Mouse (Mus musculus) neural tube, embryonic 14.5 days (tissue): ENCODE data around the gene Evc. TPM values are rescaled to one million over a fixed set of nuclear protein-coding genes. Genes with fewer than 3 reads are reported as not detected.
A peak's percentile ranks its signal among the peaks of the same experiment; 100 is the strongest.

Experiments
- ATAC-seq: fragments of 200-750 bp; cut with Nextera tagmentation; 2 replicates; pipeline ENCODE4 v1.8.0; 2017; ENCODE audit warnings: low read depth, mild to moderate bottlenecking, moderate TSS enrichment, moderate library complexity
- H3K27ac ChIP-seq: fragments of 300-500 bp; sonication (generic); 2 replicates; pipeline ENCODE4 v1.5.1; 2014; ENCODE audit warnings: low read depth, mild to moderate bottlenecking, control low read depth, low read length, moderate library complexity, mixed read lengths
- H3K27me3 ChIP-seq: fragments of 300-500 bp; sonication (generic); 2 replicates; pipeline ENCODE4 v1.6.1; 2014; ENCODE audit warnings: low read length; ENCODE audit not compliant: control insufficient read depth, insufficient read depth
- H3K36me3 ChIP-seq: fragments of 300-500 bp; sonication (generic); 2 replicates; pipeline ENCODE4 v1.6.1; 2014; ENCODE audit warnings: low read length, mixed read lengths; ENCODE audit not compliant: control insufficient read depth, insufficient read depth
- H3K4me1 ChIP-seq: fragments of 300-500 bp; sonication (generic); 2 replicates; pipeline ENCODE4 v1.6.1; 2014; ENCODE audit warnings: low read length; ENCODE audit not compliant: control insufficient read depth, insufficient read depth
- H3K4me2 ChIP-seq: fragments of 300-500 bp; sonication (generic); 2 replicates; pipeline ENCODE4 v1.6.1; 2014; ENCODE audit warnings: mild to moderate bottlenecking, low read depth, low read length, control low read depth
- H3K4me3 ChIP-seq: fragments of 300-500 bp; sonication (generic); 2 replicates; pipeline ENCODE4 v1.5.1; 2014; ENCODE audit warnings: low read depth, low read length, control low read depth, mixed read lengths
- H3K9ac ChIP-seq: fragments of 300-500 bp; sonication (generic); replicated peaks from 2 replicates; pipeline ENCODE4 v1.6.1; 2014; ENCODE audit warnings: low read depth, mild to moderate bottlenecking, control low read depth, low read length, mixed read lengths
- H3K9me3 ChIP-seq: fragments of 300-500 bp; sonication (generic); 2 replicates; pipeline ENCODE4 v1.6.1; 2016; ENCODE audit warnings: low read length; ENCODE audit not compliant: control insufficient read depth
- WGBS: fragments of 180-500 bp; shearing (Covaris S2); extraction: QIAGEN DNeasy Blood & Tissue Kit; methylation state at CpG from one replicate; pipeline ENCODE4 v1.1.7; 2014; 5-methylcytosine and 5-hydroxymethylcytosine counted together
- polyA plus RNA-seq: library from polyadenylated mRNA; unstranded; fragments of >200 nt; fragmentation: Nextera tagmentation; extraction: Ambion mirVana; gene quantifications from 2 replicates; pipeline ENCODE4 v1.2.1, GENCODE M21; 2014

Evc gene
- polyA plus RNA-seq, 1 experiment from 2014 or later = 2.8 TPM

DNA sequence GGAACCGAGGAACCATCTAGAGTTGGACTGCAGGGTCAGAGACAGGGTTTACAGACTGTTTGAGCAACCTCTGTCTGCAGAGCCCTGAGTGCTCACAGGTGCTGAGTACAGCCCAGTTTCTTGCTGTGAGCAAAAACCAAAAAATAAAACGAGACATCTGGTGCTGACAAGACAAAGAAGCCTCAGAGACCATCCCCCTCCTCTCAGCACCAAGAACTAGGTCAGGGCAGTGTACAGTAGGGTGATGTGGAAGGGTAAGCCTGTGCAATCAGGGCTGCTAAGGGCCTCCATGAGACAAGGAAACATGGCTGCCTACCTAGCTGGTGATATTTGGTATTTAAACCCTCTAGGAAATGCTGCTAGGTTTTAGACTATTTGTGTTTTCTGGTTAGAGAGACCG is 85.1 kb downstream of the Evc start:
- Histone ChIP-seq H3K9ac (no peak overlapping the region), H3K36me3 (no peaks in the 10 kb centered on the region), H3K4me3 (no peak overlapping the region), H3K27me3 (no peaks in the 10 kb centered on the region), H3K4me2 (no peak overlapping the region), H3K9me3 (no peaks in the 10 kb centered on the region), H3K4me1 (peaks cover 38% of the 10 kb centered on the region), H3K27ac (no peak overlapping the region)
- ATAC-seq = no peak
- WGBS = 75% methylated on average over 3 of the region's 3 CpGs

DNA sequence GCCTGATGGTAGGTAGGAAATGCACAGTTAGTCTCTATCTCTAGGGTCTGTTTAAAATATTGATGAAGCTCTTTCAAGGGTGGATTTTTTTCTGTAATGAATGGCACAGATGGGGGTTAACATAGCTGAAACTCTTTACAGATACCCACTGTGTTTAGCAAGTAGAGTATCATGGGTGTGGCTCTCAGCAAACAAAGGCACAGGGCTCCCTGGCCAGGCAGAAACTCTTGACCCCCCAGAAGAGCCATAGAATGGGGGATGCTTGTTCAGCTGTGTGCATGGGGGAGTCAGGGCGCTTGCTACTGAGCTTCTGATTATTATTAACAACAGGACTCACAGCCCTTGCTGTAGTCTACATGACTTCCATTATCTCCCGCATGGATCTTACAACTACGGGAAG is 87.8 kb downstream of the Evc start:
- Histone ChIP-seq H3K27ac (peak overlapping the region; percentile 16; the same call in 1 of the 2 replicates), H3K9ac (peak overlapping the region; percentile 1; the same call in 1 of the 2 replicates), H3K9me3 (no peaks in the 10 kb centered on the region), H3K4me1 (peaks cover 35% of the 10 kb centered on the region), H3K4me3 (peak overlapping the region; percentile 81; the same call in 1 of the 2 replicates), H3K4me2 (peak overlapping the region; percentile 94), H3K27me3 (no peaks in the 10 kb centered on the region), H3K36me3 (no peaks in the 10 kb centered on the region)
- 58% methylated on average over 3 of the region's 3 CpGs for WGBS
- no peak for ATAC-seq

DNA sequence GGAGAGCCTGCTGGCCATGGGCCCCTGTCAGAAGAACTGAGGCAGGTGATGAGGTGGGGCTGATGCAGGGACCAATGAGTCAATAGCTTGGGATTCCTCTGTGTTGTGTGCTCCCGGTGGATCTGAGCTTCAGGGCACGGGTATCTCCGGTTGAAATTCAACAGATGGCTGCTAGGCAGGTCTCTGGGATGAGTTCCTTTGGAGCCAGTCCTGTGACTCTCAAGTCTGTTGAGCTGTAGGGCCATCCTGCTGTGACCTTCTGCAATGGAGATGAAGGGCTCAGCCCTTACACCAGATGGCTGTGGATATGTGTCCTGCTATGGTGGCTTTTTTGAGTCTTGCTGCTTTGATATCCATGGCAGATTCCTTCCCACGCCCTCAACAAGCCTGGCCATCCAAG is 89.2 kb downstream of the Evc start:
- Histone ChIP-seq H3K36me3 (no peaks in the 10 kb centered on the region), H3K4me3 (peak overlapping the region; percentile 81), H3K4me1 (peaks cover 35% of the 10 kb centered on the region), H3K27me3 (no peaks in the 10 kb centered on the region), H3K9me3 (no peaks in the 10 kb centered on the region), H3K27ac (peak overlapping the region; percentile 66; the same call in 1 of the 2 replicates), H3K9ac (peak overlapping the region; percentile 71), H3K4me2 (peak overlapping the region; percentile 94)
- ATAC-seq = no peak
- 46% methylated on average over 4 of the region's 4 CpGs for WGBS

DNA sequence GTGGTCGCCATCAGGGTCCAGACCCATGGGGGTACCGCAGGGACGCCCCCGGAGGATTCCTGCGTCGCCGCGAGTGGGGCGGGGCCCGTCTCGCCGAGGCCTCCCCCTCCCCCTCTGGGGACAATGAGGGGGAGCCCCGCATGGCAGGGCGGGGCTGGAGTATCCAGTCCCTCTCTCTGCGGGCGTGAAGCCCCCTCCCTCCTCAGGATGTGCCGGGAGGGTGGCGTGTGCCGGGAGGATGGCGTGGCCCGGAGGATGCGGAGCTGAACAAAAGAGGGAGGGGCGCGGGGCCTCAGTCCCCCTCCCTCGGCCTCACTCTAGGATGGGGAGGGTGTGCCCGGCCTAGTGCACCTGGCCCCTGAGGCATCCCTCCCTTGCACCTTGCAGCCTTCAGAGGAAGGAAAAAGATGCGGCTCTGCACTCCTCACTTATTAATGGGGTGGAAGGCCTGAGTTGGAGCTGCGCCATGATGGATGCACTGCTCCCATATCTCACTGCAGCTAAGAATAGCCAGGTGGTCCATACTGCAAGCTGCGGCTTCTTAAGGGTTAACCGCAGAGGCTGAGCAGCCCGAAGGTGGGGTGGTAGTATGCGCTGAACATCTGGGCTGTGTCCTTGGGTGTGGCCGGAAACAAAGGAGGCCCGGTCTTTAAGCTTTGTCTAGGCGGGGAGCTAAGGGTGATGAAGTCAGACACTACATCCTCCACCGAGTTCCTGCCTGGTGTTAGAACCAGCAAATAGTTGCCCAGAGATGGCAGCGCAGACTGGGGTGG is 90.4 kb downstream of the Evc start:
- WGBS = under 1% methylated on average over 35 of the region's 37 CpGs
- peak; percentile 44 for ATAC-seq
- Histone ChIP-seq H3K4me2 (peak overlapping the region; percentile 94), H3K27ac (peak overlapping the region; percentile 92), H3K36me3 (no peaks in the 10 kb centered on the region), H3K9ac (peak overlapping the region; percentile 71), H3K4me1 (peaks cover 38% of the 10 kb centered on the region), H3K27me3 (peaks cover 6% of the 10 kb centered on the region; the same call in 1 of the 2 replicates), H3K4me3 (peak overlapping the region; percentile 81), H3K9me3 (no peaks in the 10 kb centered on the region)

DNA sequence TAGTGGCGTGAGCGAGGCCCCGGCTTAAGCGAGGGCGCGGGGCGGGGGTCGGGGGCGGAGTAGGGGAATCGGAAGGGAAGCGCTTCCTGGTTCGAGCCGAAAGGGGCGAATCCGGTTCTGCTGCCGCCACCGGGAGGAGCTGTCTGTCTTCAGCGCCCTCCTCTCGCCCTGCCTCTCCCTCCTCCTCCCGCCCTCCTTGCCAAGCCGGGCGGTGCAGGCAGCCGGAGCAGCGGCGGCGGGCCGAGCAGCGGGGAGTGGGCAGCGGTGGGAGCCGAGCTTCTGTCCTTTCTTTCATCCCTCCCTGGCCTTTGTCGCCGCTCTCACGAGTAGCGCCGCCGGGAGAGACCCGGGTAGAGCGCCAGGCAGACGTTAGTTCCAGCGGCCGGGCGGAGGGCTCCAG is 91.0 kb downstream of the Evc start:
- Histone ChIP-seq H3K27me3 (peaks cover 6% of the 10 kb centered on the region; the same call in 1 of the 2 replicates), H3K36me3 (no peaks in the 10 kb centered on the region), H3K27ac (peak overlapping the region; percentile 92), H3K4me2 (peak overlapping the region; percentile 94), H3K9me3 (no peaks in the 10 kb centered on the region), H3K4me3 (peak overlapping the region; percentile 81), H3K4me1 (peaks cover 37% of the 10 kb centered on the region), H3K9ac (peak overlapping the region; percentile 71)
- ATAC-seq = peak; percentile 45
- under 1% methylated on average over 37 of the region's 42 CpGs for WGBS

DNA sequence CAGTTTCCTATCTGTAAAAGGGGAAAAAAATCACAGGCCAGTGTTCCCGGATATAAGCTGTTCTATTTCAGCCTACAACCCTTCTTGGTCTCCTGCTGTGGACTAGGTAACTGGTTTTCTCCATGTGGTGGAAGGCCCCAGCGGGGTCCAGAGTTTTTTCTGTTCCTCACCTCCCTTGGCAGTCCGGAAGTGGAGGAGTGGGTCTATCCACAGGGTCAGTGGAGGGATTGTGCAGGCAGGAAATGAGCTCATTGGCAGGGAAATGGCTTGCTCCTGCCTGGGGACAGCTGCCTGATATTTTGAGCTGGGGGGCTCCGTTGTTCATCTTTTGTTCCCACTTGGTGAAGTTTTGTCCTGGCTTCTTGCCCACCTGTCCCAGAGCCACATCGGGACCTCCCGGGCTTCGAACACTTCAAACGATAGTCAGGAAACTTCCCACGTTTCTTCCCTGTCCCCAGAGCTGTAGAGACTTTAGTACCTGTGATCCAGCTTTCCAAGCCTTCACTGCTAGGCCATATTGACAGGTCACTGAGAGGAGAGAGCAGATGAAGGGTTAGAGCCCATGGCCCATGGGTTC is 91.9 kb downstream of the Evc start:
- no peak for ATAC-seq
- Histone ChIP-seq H3K9ac (peak overlapping the region; percentile 71), H3K4me3 (peak overlapping the region; percentile 81), H3K27ac (peak overlapping the region; percentile 92), H3K27me3 (peaks cover 6% of the 10 kb centered on the region; the same call in 1 of the 2 replicates), H3K9me3 (no peaks in the 10 kb centered on the region), H3K4me1 (peaks cover 38% of the 10 kb centered on the region), H3K36me3 (no peaks in the 10 kb centered on the region), H3K4me2 (peak overlapping the region; percentile 94)
- 33% methylated on average over 9 of the region's 9 CpGs for WGBS

DNA sequence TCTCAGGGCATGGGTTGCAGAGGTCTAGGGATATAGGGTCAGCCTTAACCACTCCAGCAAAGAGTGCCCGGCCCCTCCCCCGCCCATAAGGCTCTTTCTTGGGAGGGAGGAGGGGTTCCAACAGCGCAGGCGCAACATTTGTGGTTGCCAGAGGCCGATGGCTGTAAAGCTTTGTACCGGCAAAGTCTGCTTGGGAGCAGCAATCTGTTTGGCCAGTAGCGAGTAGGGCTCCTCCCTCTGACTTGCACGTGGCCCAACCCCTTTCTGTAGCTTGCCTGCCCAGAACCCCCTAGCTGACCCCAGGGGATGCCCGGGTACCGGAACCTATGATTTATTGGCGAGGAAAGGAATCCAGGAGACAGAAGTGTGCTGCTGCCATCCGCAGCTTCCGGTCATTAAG is 92.5 kb downstream of the Evc start:
- no peaks in the 10 kb centered on the region for H3K9me3 ChIP-seq
- WGBS = under 1% methylated on average over 13 of the region's 13 CpGs
- H3K27me3 ChIP-seq = peaks cover 6% of the 10 kb centered on the region; the same call in 1 of the 2 replicates
- no peaks in the 10 kb centered on the region for H3K36me3 ChIP-seq
- H3K4me3 ChIP-seq = peak overlapping the region; percentile 81
- H3K9ac ChIP-seq = peak overlapping the region; percentile 83
- peak overlapping the region; percentile 92 for H3K27ac ChIP-seq
- ATAC-seq = peak; percentile 43
- H3K4me2 ChIP-seq = peak overlapping the region; percentile 94
- peaks cover 37% of the 10 kb centered on the region for H3K4me1 ChIP-seq

DNA sequence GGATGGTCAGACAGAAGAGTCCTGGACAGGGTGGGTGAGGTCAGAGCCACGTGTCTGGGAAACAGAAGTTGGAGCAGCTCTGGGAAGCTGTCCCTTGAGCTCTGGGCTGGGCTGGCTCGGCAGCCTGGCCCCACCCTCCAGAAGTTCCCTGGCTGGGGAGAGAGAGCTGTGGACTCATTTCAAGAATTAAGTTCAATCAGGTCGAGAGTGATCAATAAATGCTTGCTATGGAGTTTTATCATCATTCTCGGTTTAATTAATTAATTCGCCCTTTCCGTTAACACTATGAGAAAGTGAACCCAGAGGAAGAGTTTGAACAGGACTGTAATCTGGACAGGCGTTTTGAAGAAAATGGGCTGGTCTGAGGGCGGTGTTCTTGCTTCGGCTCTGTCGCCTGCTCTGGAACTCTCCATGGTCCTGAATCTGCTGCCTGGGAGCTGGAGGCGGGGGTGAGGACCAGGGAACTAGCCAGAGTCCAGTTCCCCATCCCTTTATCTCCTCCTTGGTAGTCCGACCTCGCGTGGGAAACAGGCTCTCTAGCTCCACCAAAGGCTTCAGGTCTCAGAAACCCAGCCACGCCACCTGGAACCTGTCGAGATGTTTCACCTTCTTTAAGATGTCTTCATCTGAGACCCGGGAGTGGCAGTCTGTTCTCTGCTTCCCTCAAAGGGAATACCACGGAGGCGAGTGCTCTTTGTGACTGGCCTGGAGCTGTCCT is 93.4 kb downstream of the Evc start:
- Histone ChIP-seq H3K4me2 (peak overlapping the region; percentile 94), H3K36me3 (no peaks in the 10 kb centered on the region), H3K27me3 (peaks cover 6% of the 10 kb centered on the region; the same call in 1 of the 2 replicates), H3K4me1 (peaks cover 28% of the 10 kb centered on the region), H3K4me3 (peak overlapping the region; percentile 81), H3K9ac (peak overlapping the region; percentile 83), H3K27ac (peak overlapping the region; percentile 92), H3K9me3 (no peaks in the 10 kb centered on the region)
- WGBS = under 1% methylated on average over 19 of the region's 19 CpGs
- no peak for ATAC-seq
